Mouse (Mus musculus) layer of hippocampus, adult 8-10 months (tissue): Measurements from ENCODE around the gene Eml3. TPM values are rescaled to one million over a fixed set of nuclear protein-coding genes. Genes with fewer than 3 reads are reported as not detected.
"Not testable (repeated sequence)": the region's sequence is repeated elsewhere in the genome, so short reads cannot be mapped to it uniquely, and the experiment has no call there.

Experiments
- DNase-seq, 2 experiments: peaks; one replicate each; pipeline ENCODE4 v3.0.0; 2022; ENCODE audit warnings: low spot score in 2 of 2
- total RNA-seq, 4 experiments: library from RNA; stranded (reverse); gene quantifications; 2 replicates each; pipeline ENCODE4 v1.2.4; 2022

Gene Eml3
- total RNA-seq, 4 experiments from 2014 or later, result 14.1 to 17.4 (median 15.3) TPM

DNA sequence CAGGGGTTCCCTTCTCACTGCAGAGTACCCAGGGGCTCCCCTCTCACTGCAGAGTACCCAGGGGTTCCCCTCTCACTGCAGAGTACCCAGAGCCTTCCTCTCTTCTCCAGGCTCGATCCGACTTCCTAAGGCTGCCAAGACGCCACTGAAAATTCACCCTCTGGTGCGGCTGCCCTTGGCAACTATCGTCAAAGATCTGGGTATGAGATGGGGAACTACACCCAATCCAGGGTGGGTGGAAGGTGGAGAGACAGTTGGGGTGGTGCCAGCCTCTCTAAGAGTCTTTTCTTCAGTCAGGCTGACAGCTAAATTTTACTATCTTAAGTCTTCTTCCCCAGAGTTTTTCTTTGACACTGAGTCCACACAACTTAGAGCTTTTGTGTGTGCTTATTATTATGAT lies 20.8 kb downstream of the Eml3 start:
- DNase-seq, result no peak

DNA sequence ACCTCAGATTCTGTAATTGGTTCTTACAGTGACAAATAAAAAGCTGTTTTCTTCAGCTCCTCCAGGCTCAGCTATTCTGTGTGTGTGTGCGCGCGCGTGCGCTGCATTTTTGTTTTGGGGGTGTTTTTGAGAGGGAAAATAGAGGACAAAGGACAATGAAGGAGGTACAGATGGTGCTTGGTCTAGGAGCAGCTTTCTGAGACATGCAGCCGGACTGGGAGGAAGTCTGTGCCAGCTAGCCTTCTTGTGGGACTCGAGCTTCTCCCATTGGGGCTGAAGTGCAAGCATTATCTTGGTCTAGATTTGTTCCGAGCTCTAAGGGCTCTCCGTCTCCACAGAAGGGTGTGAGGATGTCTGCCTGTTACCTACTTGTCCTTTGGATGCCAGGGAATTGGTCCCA lies 22.9 kb downstream of the Eml3 start:
- DNase-seq, result no peak

DNA sequence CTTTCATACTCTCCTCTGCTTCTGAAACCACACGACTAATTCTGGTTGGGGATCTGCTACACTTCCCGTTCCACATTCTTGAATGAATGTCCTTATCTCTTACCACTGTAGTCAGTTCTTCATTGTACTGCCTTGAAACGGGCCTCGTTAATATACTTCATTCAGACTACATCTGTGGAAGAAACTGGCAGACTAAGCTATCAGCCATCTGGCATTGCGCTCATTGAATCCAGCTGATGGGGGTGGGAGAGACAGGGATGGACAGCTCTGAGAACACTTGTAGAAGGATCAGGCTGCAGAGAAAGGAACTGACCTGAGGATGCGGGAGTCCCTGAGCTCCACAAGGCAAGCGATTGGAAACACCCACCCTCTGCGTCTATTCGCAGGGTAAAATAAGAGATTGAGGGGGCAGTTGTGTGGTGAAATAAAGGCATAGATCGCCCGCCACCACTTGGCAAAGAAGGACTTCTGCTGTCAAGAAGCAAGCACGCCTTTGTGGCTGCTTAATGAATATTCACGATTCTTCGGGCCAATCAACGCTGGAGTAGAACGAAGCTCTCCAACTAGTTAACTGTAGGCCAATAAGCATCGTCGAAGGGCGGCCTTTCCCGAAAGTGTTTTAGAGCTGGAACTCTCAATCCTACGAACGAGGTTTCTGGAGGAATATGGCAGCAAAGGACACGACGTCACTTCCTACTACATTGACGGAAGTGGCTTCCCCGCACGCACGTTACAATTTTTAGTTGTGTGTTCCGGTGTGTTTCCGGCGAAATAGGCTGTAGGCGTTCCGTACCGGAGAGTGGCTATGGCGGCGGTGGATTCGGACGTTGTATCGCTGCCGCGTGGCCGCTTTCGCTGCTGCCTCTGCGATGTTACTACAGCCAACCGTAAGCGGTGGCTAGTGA lies 24.0 kb downstream of the Eml3 start, which contains the start of gene Tut1:
Gene Tut1, plus strand, starts transcription at position 713 of the 905 bp plus-strand sequence.
- peak; percentile 94 to 97 for DNase-seq

DNA sequence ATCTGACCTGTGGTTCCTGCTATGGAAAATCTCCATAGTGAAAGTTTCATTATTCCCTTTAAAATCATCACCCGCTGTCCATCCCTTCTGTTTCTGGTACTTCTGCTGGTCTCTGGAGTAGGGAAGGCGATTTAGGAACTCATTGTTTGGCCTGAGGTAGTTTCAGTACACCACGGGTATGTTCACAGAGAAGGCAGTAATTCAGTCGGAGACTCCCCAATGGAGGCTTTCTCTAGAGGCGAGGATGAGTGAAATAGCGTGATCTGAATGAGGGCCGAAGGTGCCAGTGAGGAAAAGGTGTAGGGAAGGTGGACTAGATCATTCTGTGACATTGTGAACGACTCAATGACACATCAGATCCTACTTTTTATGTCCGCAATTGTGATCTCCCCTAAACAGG lies 24.8 kb downstream of the Eml3 start:
- DNase-seq, result no peak

DNA sequence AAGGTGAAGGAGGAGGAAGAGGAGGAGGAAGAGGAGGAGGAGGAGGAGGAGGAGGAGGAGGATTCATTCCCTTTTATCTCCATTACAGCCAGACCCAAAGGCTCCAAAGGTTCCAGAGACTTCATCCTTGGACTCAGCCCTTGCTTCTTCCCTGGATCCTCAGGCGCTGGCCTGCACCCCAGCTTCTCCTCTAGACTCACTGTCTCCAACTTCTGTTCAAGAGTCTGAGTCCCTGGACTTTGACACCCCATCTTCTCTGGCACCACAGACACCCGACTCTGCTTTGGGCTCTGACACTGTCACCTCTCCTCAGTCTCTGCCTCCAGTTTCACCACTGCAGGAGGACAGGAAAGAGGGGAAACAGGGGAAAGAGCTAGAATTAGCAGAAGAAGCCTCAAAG lies 32.9 kb downstream of the Eml3 start:
- no peak for DNase-seq

DNA sequence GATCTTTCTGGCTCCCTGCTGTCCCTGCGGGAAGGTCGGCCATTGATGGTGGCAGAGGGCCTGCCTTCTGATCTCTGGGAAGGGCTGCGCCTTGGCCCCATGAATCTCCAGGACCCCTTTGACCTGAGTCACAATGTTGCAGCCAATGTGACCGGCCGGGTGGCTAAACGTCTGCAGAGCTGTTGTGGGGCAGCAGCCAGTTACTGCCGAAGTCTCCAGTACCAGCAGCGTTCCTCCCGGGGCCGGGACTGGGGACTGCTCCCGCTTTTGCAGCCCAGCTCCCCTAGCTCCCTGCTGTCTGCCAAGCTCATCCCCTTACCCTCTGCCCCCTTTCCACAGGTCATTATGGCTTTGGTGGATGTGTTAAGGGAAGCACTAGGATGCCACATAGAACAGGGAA lies 35.7 kb downstream of the Eml3 start:
- no peak for DNase-seq

DNA sequence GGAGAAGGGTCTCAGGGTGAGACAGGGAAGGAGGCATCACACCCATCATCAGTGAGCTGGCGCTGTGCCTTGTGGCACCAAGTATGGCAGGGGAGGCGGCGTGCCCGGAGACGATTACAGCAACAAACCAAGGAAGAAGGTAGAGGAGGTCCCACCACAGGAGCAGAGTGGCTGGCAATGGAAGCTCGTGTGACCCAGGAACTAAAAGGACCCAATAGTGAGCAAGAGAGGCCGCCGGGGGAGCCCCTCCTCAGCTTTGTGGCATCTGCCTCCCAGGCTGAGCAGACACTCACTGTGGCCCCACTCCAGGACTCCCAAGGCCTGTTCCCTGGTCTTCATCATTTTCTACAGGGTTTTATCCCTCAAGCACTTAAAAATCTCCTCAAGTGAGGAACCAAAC lies 36.4 kb downstream of the Eml3 start:
- no peak for DNase-seq

DNA sequence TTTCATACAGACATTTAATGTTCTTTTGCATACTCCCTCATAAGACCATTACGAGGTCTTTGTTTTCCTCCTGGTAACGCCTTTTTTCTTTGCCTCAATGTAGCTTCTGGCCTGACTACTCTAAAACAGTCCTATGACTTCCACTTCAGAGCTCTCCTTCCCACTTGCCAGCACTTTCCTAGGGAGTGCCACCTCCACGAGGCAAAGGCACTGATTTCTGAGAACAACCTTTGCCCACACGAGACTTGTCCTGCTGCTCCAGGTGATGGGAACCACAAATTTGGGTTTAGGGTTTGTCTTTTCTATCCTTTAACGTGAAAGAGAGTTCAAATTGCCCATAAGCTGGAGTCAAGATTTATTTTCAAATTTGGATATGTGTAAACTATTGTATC lies 36.8 kb downstream of the Eml3 start:
- DNase-seq, result no peak

DNA sequence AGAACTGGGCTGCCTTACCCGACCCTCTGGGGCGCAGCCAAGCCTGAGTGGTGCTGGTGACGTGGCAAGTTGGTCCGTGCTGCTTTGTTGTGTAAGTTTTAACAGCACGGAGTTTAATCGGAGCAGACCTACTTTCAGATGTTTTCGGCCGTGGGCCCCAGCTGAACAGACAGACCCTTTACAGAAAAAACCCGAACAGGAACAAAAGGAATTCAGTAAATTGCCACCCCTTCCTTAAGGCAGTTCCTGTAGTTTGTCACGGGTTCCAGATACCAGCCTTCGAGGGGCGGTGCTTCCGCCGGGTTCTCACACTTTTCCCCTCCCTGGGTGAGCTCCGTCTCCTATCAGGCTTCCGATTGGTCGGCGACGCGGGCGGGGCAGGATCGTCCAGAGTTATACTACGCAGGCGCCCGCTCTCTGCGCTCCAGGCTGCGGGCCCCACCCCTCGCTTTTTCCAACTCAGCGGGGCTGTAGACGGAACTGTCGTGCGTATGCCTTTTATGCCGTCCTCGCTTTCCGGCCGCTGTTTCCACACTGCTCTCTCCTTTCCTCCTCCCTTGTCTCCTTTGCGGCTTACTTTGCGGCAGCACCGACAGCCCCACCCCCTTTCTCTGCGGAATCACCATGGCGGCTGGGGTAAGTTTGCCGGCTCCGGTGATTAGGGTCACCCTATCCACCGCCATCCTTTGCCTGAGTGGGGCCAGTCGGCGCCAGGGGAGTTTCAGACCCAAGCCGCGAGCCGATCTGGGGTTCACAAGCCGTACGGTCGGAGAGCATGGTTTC lies 37.4 kb downstream of the Eml3 start, which contains the start of gene Eef1g:
Gene Eef1g, plus strand, starts transcription at position 452 of the 783 bp plus-strand sequence.
- peak; percentile 99 to 100 for DNase-seq

DNA sequence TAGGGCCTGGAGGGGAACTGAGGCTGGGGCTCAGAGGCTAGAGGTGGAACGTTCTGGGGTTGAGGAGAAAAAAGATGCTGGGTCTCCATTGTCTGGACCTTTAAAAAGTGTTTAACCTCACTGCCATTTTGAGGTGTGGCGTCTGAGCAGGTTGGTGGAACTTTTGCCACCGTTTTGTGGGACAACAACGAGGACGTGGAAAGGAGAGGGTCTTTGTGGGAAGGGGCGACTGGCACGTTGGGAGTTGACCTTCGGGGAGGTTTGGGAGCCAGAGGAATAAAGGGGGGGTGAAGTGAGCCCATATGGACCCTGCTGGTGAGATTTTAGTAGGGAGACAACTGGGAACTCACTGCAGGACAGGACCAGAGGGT lies 38.0 kb downstream of the Eml3 start:
- no peak for DNase-seq

DNA sequence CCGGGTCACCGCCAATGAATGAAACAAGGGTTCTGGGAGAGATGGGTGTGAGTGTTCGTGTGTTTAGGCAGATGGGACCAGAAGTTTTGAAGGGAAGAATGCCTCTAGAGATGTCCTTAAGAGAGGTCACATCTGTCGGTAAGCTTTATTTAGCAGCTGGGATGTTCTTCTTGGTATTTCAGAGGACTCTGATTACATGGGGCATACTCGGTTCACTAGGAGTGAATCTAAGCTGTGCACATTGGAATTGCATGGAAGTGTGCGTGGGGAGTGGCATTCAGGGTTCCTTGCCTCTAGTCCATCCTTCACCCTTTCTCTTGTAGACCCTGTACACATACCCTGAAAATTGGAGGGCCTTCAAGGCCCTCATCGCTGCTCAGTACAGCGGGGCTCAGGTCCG lies 38.5 kb downstream of the Eml3 start:
- no peak for DNase-seq

DNA sequence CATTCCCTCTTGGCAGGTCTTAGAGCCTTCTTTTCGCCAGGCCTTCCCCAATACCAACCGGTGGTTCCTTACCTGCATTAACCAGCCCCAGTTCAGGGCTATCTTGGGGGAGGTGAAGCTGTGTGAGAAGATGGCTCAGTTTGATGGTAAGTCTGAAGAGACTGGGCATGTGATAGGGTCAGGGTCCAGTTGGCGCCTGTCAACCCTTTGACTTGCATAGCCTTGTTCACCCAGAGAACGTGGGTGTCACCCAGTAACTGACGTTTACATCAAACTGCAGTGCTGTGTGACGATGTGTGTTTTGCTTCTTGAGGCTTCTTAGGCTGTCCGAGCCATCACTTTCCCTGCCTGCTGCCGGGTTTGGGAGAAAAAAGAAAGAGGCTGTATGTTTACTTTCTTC lies 43.1 kb downstream of the Eml3 start:
- not testable (repeated sequence) for DNase-seq

DNA sequence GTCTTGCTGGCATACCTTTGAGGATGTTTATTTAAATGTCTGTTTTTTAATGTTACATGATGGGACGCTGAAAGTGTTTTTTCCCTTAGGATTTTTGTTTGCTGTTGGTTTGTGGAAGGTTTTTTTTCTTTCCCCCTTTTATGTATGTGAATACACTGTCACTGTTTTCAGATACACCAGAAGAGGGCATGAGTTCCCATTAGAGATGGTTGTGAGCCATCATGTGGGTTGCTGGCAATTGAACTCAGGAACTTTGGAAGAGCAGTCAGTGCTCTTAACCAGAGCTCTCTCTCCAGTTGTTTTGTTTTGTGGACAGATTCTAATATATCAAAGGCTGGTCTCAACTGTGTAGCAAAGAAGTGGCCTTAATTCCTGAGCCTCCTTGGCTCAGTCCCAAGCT lies 45.3 kb downstream of the Eml3 start:
- no peak for DNase-seq

DNA sequence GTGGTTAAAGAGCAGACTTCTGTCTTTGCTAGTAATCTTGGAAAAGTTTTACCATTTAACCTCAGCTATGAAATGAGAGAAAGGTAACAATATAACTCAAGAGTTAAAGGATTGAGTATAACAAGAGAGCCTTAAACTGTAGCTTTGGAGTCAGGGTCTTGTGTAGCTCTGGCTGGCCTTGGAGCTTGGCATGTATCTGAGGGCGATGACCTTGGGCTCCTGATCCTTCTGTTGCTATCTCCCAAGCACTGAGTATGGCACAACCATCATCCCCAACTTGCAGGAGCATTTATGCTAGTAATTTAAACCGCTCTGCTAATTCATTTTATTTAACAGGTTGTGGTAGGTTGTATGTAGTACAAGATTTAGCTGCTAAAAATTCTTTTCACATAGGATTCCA lies 46.1 kb downstream of the Eml3 start:
- no peak for DNase-seq

DNA sequence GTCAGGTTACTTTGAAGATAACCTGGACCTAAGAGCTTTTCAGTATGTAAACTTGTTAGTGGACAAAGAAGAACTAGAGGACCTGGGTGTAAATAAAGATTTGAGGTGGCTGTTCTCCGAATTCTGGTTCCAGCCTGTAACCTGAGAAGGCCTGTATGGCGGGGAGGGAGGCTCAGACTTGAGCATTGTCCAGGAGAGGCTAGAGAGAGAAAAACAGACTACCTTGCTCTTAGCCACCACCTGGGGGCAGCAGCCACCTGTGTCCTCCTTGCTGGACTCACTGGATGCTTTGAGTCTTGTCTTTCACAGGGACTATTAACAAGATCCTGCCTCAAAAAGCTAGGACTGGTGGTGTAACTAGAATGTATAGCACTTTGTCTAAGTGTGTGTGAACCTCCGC lies 47.2 kb downstream of the Eml3 start:
- DNase-seq, result no peak

DNA sequence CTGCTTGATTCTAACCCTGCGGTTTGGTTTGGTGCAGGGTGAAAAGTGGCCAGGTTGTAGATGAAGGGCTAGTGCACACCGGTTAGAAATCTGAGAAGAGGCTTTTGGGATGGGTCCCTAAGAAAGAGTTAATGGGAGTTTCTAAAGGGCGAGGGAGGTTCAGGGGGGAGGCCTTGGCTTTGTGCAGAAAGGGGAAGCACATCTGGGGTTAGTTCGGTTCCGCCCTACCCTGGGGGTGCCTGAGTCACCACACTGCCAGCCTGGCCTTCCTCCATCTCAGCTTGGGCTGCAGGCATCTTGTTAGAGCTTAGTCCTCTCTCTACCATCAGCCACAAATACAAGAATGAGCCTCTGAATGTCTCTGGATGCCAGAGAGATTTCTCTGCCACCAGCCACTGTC lies 51.4 kb downstream of the Eml3 start:
- no peak for DNase-seq

DNA sequence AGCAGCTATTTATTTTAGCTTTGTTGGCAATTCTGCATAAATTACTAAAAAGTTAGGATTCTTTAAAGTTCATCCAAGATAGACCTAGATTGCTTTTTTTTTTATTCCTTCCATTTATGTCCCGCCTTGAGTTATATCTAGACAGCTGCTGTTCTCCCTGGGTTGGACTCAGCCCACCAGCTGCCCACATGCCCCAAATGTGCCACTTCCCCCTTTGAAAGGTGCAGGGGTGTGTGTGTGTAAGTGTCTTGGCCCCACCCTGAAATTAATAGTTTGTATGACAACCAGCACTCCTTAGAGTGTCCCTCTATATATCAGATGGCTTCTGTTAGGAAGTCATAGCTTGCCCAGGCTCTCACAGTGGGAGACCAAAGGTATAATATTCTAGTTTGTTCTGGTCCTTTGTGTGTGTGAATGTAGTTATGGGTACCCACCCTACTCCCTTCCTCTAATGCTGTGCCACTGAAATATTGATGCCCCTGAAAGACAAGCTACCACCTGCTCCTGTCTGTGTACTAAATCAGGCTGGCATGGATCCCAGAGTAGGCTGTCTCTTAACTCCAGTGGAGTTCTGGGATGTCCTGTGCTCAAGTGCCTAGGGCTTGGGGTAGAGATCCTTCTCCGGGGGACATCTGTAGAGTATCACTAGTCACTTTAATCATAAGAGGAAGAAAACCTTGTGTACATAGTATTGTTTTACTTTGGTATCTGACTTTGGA lies 52.3 kb downstream of the Eml3 start:
- no peak for DNase-seq

DNA sequence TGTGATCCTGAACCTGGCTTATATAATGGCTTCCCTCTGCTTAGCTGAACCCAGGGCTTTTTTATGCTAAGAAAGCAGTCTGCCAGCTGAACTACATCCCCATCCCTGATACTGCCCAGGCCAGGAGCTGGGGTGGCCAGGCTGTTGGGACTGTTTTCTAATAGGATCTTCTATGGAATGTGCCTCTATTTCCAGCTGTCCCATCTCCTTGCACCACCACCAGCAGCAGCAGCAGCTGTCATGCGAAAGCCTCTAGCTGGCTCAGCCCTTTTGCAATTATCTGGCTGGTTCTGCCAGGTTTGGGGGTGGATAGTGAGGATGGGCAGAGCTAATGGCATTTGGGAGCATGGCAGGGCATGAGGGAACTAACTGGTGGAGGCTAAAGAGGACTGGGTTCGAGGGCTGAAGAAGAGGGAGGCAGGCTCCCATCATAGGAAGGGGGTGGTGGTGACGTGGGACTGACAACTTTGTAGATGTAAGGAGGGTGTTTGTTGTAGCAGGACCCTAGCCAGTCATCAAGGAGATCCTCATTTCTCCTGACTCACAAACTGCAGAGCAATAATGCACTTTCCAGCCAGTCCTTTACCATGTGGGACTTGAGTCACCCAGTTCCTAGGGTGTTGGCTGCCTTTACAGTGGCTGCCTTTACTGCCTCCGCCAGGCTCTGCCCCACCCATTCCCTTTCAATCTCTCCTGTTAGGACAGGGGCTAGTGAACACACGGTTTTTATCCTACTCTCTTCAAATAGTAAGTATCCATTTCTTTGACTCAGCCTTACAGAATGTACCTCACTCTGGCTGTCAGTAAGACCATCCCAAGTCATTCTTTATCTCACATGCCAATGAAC lies 53.2 kb downstream of the Eml3 start:
- no peak for DNase-seq

DNA sequence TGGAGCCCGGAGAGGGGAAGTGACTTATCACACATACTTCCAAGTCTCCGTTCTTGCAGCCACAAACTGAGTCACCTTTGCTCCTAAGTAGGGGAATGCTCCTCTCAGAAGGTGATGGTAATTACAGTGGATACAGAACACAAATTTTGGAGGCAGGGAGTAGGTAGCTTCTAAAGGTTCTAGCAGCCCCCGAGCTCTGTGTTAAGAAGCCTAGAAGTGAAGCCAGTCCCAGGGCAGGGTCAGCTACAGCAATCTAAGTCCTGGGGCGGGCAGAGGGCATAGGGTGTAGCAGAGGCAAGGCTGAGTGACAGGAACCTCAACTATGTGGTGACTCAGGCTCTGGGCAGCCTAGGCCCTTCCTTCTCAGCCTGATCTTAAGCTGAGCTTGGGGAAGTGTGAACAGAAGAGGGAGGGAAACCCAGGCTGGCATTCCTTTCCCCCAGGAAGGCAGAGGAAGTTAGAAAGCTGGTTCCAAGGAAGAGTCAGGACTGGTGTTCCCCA lies 53.8 kb downstream of the Eml3 start:
- DNase-seq, result no peak

DNA sequence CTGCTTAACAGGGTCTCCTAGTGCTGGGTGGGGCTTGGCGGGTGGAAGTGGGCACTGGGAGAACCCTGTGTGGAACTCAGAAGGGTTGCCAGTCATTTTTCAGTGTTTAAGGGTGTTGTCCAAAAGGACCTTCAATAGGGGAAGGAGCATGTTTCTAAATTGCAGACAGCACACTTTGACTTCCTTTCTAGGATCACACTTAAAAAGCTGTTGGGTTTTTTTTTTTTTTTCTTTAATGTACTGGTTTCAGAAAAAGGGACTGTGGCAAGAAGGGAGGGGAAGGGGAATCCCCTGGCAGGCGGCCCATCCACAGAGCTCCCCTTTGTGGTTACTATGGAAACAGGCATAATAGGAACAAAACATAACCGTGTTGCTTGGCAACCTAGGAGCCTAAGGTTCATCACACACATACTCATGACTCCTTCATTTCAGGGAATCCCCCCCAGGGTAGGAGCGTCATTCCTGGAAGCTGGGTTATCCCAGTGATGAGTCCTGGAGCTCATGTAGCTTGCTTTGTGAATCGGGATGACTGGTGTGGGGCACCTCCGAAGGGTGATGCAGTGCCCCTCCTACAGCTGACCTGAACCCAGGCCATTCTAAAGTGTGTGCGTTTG lies 55.0 kb downstream of the Eml3 start:
- DNase-seq, result no peak
